Mouse (Mus musculus): ENCODE data around the gene Jmjd1c.
"Not testable (repeated sequence)": the region's sequence is repeated elsewhere in the genome, so short reads cannot be mapped to it uniquely, and the experiment has no call there.

DNA sequence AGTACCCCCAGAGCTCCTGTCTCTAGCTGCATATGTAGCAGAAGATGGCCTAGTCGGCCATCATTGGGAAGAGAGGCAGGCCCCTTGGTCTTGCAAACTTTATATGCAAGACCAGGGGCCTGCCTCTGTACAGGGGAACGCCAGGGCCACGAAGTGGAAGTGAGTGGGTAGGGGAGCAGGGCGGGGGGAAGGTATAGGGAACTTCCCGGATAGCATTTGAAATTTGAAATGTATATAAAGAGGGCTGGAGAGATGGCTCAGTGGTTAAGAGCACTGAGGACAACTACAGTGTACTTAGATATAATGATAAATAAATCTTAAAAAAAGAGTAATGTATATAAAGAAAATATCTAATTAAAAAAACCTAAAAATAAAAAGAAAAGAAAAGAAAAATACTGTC is 17.0 kb downstream of the Jmjd1c start:
- not testable (repeated sequence) for TF ChIP-seq CTCF (IDR thresholded peaks at IDR 0.05; ENCODE audit: low read depth); EP300 (optimal IDR thresholded peaks at IDR 0.05)
